Mouse (Mus musculus): ENCODE data around the gene Atrnl1. TPM values are rescaled to one million over a fixed set of nuclear protein-coding genes. Genes with fewer than 3 reads are reported as not detected.
"Not testable (repeated sequence)": the region's sequence is repeated elsewhere in the genome, so short reads cannot be mapped to it uniquely, and the experiment has no call there.

The Atrnl1 gene
- polyA plus RNA-seq, 1 experiment: 4.2 TPM

- H3K27ac ChIP-seq (ENCODE audit: control insufficient read depth, insufficient read depth, low read depth, low read length, poor library complexity): no peak overlapping the region
- no peak for TF ChIP-seq CTCF (IDR thresholded peaks at IDR 0.05; ENCODE audit: control insufficient read depth, insufficient read depth, low read length)
- no peak for TF ChIP-seq POLR2A (IDR thresholded peaks at IDR 0.05; ENCODE audit: borderline replicate concordance, control insufficient read depth, low read depth, low read length)
- 92% methylated on average over 3 of the region's 3 CpGs for WGBS
- no peaks in the 10 kb centered on the region for H3K4me1 ChIP-seq (ENCODE audit: control insufficient read depth, insufficient read depth, low read length)
- no peak overlapping the region for H3K4me3 ChIP-seq (replicated peaks; ENCODE audit: control insufficient read depth, low read depth, low read length)
Observed at GRCm38 (mm10) chr19:57679455-57679854, 68.6 kb downstream of the Atrnl1 start.

GRCm38 (mm10) chr19:57686596-57686995 is 75.8 kb downstream of the Atrnl1 start:
- no peak for TF ChIP-seq POLR2A (IDR thresholded peaks at IDR 0.05; ENCODE audit: borderline replicate concordance, control insufficient read depth, low read depth, low read length)
- peak; percentile 10; the same call in 1 of the 2 replicates for TF ChIP-seq CTCF (IDR thresholded peaks at IDR 0.05; ENCODE audit: control insufficient read depth, insufficient read depth, low read length)
- Histone ChIP-seq H3K4me3 (replicated peaks; ENCODE audit: control insufficient read depth, low read depth, low read length) (no peak overlapping the region), H3K27ac (ENCODE audit: control insufficient read depth, insufficient read depth, low read depth, low read length, poor library complexity) (no peak overlapping the region), H3K4me1 (ENCODE audit: control insufficient read depth, insufficient read depth, low read length) (no peaks in the 10 kb centered on the region)
- WGBS: 89% methylated on average over 20 of the region's 20 CpGs

GRCm38 (mm10) chr19:57692566-57692965 is 81.7 kb downstream of the Atrnl1 start:
- Histone ChIP-seq H3K27ac (ENCODE audit: control insufficient read depth, insufficient read depth, low read depth, low read length, poor library complexity) (no peak overlapping the region), H3K4me3 (replicated peaks; ENCODE audit: control insufficient read depth, low read depth, low read length) (no peak overlapping the region), H3K4me1 (ENCODE audit: control insufficient read depth, insufficient read depth, low read length) (no peaks in the 10 kb centered on the region)
- no peak for TF ChIP-seq CTCF (IDR thresholded peaks at IDR 0.05; ENCODE audit: control insufficient read depth, insufficient read depth, low read length)
- no peak for TF ChIP-seq POLR2A (IDR thresholded peaks at IDR 0.05; ENCODE audit: borderline replicate concordance, control insufficient read depth, low read depth, low read length)
- WGBS: 84% methylated on average over 3 of the region's 3 CpGs

GRCm38 (mm10) chr19:57696781-57697180 is 85.9 kb downstream of the Atrnl1 start:
- H3K4me1 ChIP-seq (ENCODE audit: control insufficient read depth, insufficient read depth, low read length); H3K27ac ChIP-seq (ENCODE audit: control insufficient read depth, insufficient read depth, low read depth, low read length, poor library complexity); H3K4me3 ChIP-seq (replicated peaks; ENCODE audit: control insufficient read depth, low read depth, low read length): not testable (repeated sequence)
- 84% methylated on average over 5 of the region's 5 CpGs for WGBS

- no peaks in the 10 kb centered on the region for H3K4me1 ChIP-seq (ENCODE audit: control insufficient read depth, insufficient read depth, low read length)
- no peak overlapping the region for H3K4me3 ChIP-seq (replicated peaks; ENCODE audit: control insufficient read depth, low read depth, low read length)
- 78% methylated on average over 5 of the region's 5 CpGs for WGBS
- H3K27ac ChIP-seq (ENCODE audit: control insufficient read depth, insufficient read depth, low read depth, low read length, poor library complexity): no peak overlapping the region
- TF ChIP-seq POLR2A (IDR thresholded peaks at IDR 0.05; ENCODE audit: borderline replicate concordance, control insufficient read depth, low read depth, low read length): no peak
- no peak for TF ChIP-seq CTCF (IDR thresholded peaks at IDR 0.05; ENCODE audit: control insufficient read depth, insufficient read depth, low read length)
Observed at GRCm38 (mm10) chr19:57713138-57713537, 102.3 kb downstream of the Atrnl1 start.

GRCm38 (mm10) chr19:57724920-57725319 is 114.1 kb downstream of the Atrnl1 start:
- WGBS: 65% methylated on average over 6 of the region's 6 CpGs
- H3K4me3 ChIP-seq (replicated peaks; ENCODE audit: control insufficient read depth, low read depth, low read length): no peak overlapping the region
- H3K27ac ChIP-seq (ENCODE audit: control insufficient read depth, insufficient read depth, low read depth, low read length, poor library complexity): no peak overlapping the region
- TF ChIP-seq POLR2A (IDR thresholded peaks at IDR 0.05; ENCODE audit: borderline replicate concordance, control insufficient read depth, low read depth, low read length) (no peak), CTCF (IDR thresholded peaks at IDR 0.05; ENCODE audit: control insufficient read depth, insufficient read depth, low read length) (peak; percentile 91)
- no peaks in the 10 kb centered on the region for H3K4me1 ChIP-seq (ENCODE audit: control insufficient read depth, insufficient read depth, low read length)

- Histone ChIP-seq H3K4me1 (ENCODE audit: control insufficient read depth, insufficient read depth, low read length) (no peaks in the 10 kb centered on the region), H3K4me3 (replicated peaks; ENCODE audit: control insufficient read depth, low read depth, low read length) (no peak overlapping the region), H3K27ac (ENCODE audit: control insufficient read depth, insufficient read depth, low read depth, low read length, poor library complexity) (no peak overlapping the region)
- 81% methylated on average over 2 of the region's 2 CpGs for WGBS
- TF ChIP-seq CTCF (IDR thresholded peaks at IDR 0.05; ENCODE audit: control insufficient read depth, insufficient read depth, low read length) (no peak), POLR2A (IDR thresholded peaks at IDR 0.05; ENCODE audit: borderline replicate concordance, control insufficient read depth, low read depth, low read length) (no peak)
Observed at GRCm38 (mm10) chr19:57725326-57725725, 114.5 kb downstream of the Atrnl1 start.

GRCm38 (mm10) chr19:57727009-57727408 is 116.2 kb downstream of the Atrnl1 start:
- Histone ChIP-seq H3K4me1 (ENCODE audit: control insufficient read depth, insufficient read depth, low read length) (no peaks in the 10 kb centered on the region), H3K4me3 (replicated peaks; ENCODE audit: control insufficient read depth, low read depth, low read length) (no peak overlapping the region), H3K27ac (ENCODE audit: control insufficient read depth, insufficient read depth, low read depth, low read length, poor library complexity) (no peak overlapping the region)
- TF ChIP-seq POLR2A (IDR thresholded peaks at IDR 0.05; ENCODE audit: borderline replicate concordance, control insufficient read depth, low read depth, low read length) (no peak), CTCF (IDR thresholded peaks at IDR 0.05; ENCODE audit: control insufficient read depth, insufficient read depth, low read length) (no peak)
- WGBS: 89% methylated on average over 4 of the region's 4 CpGs

- H3K27ac ChIP-seq (ENCODE audit: control insufficient read depth, insufficient read depth, low read depth, low read length, poor library complexity): no peak overlapping the region
- H3K4me1 ChIP-seq (ENCODE audit: control insufficient read depth, insufficient read depth, low read length): no peaks in the 10 kb centered on the region
- TF ChIP-seq POLR2A (IDR thresholded peaks at IDR 0.05; ENCODE audit: borderline replicate concordance, control insufficient read depth, low read depth, low read length) (no peak), CTCF (IDR thresholded peaks at IDR 0.05; ENCODE audit: control insufficient read depth, insufficient read depth, low read length) (no peak)
- no peak overlapping the region for H3K4me3 ChIP-seq (replicated peaks; ENCODE audit: control insufficient read depth, low read depth, low read length)
- 68% methylated on average over 3 of the region's 3 CpGs for WGBS
Observed at GRCm38 (mm10) chr19:57737475-57737874, 126.6 kb downstream of the Atrnl1 start.

Data from bone marrow, adult 2 months (tissue).